Mouse (Mus musculus) layer of hippocampus, adult 18-20 months (tissue): Measurements from ENCODE around the gene Gm20481. TPM values are rescaled to one million over a fixed set of nuclear protein-coding genes. Genes with fewer than 3 reads are reported as not detected.
"Not testable (repeated sequence)": the region's sequence is repeated elsewhere in the genome, so short reads cannot be mapped to it uniquely, and the experiment has no call there.

Experiments used
- DNase-seq, 2 experiments: peaks; one replicate each; pipeline ENCODE4 v3.0.0; 2022; ENCODE audit warnings: low spot score in 2 of 2
- total RNA-seq, 2 experiments: library from RNA; stranded (reverse); gene quantifications; 2 replicates each; pipeline ENCODE4 v1.2.3; 2021

The Gm20481 gene
- total RNA-seq, 2 experiments from 2014 or later: not detected

- no peak for DNase-seq
These were observed 33.5 kb downstream of the Gm20481 start for GRCm38 (mm10) chr17:35003022-35003838.

- no peak for DNase-seq
These were observed 34.5 kb downstream of the Gm20481 start for GRCm38 (mm10) chr17:35004075-35004717.

DNA sequence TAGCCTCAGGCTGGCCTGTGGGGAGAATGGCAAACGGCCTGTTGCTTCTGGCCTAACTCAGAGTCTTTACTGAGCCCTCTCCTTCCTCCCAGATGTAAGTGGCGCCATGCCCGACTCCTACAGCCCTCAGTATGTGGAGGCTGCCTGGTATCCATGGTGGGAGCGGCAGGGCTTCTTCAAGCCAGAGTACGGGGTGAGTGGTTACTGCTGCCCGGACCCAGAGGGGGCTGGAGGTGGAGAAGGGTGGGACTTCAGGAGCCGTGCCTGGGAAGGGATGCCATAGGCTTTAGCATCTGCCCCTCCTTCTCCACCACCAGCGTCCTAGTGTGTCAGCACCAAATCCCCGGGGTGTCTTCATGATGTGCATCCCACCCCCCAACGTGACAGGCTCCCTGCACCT is 35.4 kb downstream of the Gm20481 start:
- DNase-seq: no peak

DNA sequence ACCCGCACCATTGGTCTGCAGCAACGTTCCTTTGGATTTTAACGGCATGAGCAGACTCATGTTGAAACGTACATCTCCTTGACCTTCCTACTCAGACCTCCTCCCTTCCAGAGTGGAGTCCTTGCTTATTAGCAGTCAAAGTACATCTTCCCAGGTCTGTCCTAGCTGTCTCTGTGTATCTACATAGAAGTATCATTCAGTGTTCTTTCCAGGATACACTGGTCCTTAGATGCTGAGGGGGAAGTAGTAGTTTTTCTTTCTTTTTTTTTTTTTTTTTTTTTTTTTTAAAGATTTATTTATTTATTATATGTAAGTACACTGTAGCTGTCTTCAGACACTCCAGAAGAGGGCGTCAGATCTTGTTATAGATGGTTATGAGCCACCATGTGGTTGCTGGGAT is 36.2 kb downstream of the Gm20481 start:
- not testable (repeated sequence) for DNase-seq

- DNase-seq: no peak
These were observed 37.8 kb downstream of the Gm20481 start for GRCm38 (mm10) chr17:35007387-35007991.

DNA sequence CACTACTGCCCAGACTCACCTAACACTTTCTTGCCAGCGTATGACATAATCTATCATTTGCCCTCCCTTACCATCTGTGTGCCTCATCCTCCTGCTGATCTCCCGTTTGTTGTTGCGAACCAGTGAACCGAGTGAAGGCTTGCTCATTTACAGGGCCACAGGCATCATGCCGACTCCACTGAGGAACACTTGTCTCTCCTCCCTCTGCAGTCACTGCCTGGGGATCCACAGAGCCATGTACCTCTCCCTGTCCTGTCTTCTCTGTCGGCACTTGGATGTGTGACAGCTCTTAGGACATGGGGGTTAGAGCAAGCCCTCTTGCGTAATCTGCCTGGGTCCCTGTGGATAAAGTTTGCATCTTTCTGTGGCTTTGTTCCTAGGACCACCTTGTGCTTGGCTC is 39.9 kb downstream of the Gm20481 start:
- DNase-seq: no peak

DNA sequence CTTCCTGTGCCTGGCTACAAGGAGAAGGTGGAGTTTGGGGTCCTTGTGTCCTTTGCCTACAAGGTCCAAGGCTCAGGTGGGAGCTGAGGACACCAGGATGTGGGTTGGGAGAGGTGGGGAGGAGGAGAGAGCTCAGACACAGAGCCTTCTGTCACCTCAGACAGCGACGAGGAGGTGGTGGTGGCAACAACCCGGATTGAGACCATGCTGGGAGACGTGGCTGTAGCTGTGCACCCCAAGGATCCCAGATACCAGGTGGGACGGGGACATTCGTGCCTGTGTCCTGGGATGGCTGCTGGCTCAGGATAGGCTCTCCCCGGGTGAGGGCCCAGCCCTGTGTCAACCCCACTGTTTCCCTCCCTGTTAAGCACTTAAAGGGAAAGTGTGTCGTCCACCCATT is 41.7 kb downstream of the Gm20481 start:
- no peak for DNase-seq

DNA sequence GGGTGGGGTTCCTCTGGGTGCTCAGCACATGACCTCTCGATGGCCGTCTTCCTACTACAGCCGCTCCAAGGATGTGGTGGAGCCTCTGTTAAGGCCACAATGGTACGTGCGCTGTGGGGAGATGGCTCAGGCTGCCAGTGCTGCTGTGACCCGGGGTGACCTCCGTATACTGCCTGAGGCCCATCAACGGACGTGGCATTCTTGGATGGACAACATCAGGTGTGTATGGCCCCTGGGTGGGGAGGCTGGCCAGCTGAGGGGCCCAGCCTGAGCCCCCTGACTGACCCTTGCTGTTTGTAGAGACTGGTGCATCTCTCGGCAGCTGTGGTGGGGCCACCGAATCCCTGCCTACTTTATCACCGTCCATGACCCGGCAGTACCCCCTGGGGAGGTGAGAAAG is 42.7 kb downstream of the Gm20481 start:
- no peak for DNase-seq

DNA sequence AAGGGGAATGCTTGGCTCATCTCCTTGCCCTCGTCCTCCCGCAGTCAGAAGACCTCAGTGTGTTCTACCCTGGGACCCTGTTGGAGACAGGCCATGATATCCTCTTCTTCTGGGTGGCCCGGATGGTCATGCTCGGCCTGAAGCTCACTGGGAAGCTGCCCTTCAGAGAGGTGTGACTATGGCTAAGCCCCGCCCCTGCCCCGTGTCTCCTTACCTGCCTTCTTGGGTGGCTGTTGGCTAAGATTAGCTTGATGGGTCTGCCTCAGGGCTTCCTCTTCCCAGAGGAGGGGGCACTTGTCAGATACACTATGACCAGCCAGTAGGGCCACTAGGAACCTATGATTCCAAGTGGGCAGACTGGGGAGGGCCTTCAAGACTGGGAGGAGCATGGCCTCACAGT is 43.5 kb downstream of the Gm20481 start:
- no peak for DNase-seq

- DNase-seq: no peak
These were observed 45.6 kb downstream of the Gm20481 start for GRCm38 (mm10) chr17:35015296-35015695.

GRCm38 (mm10) chr17:35016376-35016775 is 46.7 kb downstream of the Gm20481 start, which contains the start of gene Vwa7:
Gene Vwa7, plus strand, starts transcription at chr17:35016579.
- peak in 1 of 2 experiments; percentile 18 for DNase-seq

DNA sequence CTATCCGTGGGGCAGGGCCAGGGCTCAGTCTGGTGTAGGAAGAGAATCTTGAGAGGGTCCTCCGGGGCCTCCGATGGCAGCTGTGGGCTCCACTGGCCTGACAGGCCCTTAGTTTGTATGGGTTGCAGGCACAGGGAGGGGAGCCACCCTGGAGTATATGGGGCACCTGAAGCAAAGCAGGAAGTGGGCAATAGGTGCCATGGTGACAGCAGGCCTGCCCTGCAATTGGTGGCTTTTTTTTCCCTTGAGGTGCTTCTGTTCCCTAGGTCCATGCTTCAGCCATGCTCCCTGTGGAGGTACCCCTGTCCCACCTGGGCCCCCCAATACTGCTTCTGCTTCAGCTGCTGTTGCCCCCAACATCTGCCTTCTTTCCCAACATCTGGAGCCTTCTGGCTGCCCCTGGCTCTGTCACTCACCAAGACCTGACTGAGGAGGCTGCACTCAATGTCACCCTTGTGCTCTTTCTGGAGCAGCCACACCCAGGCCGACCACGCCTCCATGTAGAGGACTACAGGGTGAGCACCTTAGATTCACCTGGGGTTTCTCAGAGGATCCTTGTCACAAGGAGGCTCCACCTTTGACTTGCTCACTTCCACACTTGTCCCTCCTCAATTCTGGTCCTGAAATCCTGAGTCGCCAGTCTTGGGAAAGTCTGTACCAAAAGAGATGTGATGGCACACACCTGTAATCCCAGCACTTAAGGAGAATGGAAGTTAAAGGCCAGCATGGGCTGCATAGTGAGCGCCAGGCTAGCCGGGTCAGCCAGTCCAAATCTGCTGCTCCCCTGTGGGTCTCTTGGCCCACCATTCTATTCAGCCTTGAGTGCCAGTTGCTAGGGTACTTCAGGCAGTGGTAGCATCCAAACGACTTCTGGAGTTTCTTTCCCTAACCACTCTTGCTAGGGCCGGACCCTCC is 47.3 kb downstream of the Gm20481 start:
- no peak for DNase-seq

DNA sequence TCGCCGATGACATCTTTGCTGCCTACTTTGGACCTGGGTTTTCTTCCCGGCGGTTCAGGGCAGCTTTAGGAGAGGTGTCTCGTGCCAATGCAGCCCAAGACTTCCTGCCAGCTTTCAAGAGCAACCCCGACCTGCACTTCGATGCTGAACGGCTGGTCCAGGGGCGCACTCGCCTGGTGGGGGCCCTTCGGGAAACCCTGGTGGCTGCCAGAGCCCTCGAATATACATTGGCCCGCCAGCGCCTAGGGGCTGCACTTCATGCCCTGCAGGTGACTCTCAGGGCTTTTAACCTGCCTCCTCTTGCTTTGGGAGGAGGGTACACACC is 48.0 kb downstream of the Gm20481 start:
- DNase-seq: no peak

DNA sequence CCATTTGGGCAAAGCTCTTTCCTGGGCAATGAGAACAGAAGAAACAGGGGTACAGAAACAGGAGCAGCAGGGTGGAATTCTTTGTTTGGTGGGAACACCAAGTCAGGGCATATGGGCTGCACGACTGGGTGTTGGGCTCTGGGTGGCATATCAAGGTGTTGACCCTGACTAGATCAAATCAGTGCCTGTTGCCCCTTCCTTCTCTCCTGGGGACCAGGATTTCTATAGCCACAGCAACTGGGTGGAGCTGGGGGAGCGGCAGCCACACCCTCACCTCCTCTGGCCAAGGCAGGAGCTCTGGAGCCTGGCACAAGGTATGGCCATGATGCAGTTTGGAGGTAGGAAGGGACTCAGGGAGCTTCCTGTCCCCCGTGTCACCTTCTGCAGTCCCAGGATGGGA is 48.5 kb downstream of the Gm20481 start:
- no peak for DNase-seq

GRCm38 (mm10) chr17:35019894-35020293 is 50.2 kb downstream of the Gm20481 start:
- DNase-seq: no peak

DNA sequence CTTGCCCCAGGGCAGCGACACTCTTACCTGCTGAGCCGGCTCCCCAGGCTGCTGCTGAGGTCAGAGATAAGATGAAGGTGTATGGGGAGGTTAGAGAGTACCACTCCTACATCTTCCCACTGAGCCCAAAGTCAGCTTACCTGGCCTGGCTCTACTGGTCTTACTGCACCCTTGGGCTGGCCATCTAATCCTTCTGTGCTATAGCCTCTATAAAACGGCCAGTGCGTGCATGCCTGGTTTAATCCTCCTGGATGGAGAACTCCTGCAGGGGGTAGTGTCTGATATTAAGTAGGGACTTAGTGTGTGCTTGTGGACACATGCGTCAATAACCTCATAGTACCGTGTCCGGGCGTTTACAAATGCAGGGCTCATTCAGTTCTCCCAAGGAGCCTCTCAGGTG is 50.8 kb downstream of the Gm20481 start:
- DNase-seq: no peak

DNA sequence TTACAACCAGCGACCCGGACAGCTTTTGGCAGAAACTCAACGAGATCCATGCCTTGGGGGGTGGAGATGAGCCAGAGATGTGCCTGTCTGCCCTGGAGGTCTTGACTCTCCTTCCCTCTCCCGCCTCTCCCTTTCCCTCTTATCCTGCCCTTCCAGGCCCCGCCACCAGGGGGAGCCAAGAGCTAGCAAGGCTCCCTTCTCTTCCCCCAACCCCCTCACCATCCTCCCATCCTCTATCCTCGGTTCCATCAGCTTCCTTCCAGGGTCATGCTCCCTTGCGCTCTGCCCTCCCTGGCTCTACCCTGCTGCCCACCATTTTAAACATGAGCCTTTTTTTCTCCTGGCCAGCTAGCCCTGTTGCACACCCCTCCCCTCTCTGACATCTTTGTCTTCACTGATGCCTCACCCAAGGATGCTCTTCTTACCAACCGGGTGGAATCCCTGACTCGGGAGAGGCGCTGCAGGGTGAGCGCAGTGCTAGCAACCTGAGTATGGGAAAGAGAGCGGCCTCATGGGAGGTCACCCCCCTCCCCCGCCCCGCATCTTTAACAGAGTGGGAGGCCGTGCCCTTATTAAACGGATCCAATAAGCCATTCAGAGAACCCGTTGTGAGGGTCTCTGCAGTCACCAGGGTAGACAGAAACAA is 51.6 kb downstream of the Gm20481 start:
- peak; percentile 71 to 92 for DNase-seq
